Mouse (Mus musculus) erythroid progenitor cell, adult 5-6 weeks (primary cell): ENCODE results near the gene Ankrd24. TPM values are rescaled to one million over a fixed set of nuclear protein-coding genes. Genes with fewer than 3 reads are reported as not detected.

Experiments
- ATAC-seq: replicated peaks from 2 replicates; pipeline ENCODE4 v1.8.0; 2016; ENCODE audit warnings: moderate number of reproducible peaks, mild to moderate bottlenecking, moderate TSS enrichment, inconsistent platforms; ENCODE audit not compliant: poor library complexity, low FRiP score, severe bottlenecking
- total RNA-seq, 2 experiments: library from RNA; stranded (forward) in 1 of 2; stranded (reverse) in 1 of 2; fragments of 150-400 nt in 1 of 2; fragments of 186-747, 209-891 nt in 1 of 2; gene quantifications; 2 replicates each; pipeline versions ENCODE4 v1.2.3 to v1.2.4; 2015 to 2017; ENCODE audit warnings: low replicate concordance in 2 of 2

Gene Ankrd24
- total RNA-seq (2015; ENCODE audit: low replicate concordance) (not detected in 2 replicates), total RNA-seq (2017; ENCODE audit: low replicate concordance) (not detected in 2 replicates)

GRCm38 (mm10) chr10:81628390-81628789, at the start of gene Ankrd24:
TSS of gene Ankrd24 (plus strand) at chr10:81628540.
- ATAC-seq, result no peak

GRCm38 (mm10) chr10:81579967-81580366, 48.4 kb upstream of the Ankrd24 start:
- ATAC-seq, result no peak

GRCm38 (mm10) chr10:81580441-81581070, 47.8 kb upstream of the Ankrd24 start:
- no peak for ATAC-seq

GRCm38 (mm10) chr10:81583347-81583746, 45.0 kb upstream of the Ankrd24 start:
- ATAC-seq, result no peak

DNA sequence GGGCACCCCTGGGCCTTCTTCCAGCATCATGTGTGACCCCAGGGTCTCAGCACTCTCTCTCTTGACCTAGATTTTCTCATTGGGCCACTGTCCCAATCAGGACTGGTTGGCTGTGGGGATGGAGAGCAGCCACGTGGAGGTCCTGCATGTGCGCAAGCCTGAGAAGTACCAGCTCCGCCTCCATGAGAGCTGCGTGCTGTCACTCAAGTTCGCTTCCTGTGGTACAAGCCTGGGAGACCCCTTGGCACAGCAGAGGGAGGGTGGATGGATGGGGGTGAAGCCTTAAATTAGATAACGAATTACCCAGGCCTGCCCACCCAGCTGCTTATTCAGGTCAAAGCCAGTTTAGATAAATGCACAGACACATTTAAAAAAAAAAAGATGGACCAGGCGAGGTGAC, 39.6 kb upstream of the Ankrd24 start:
- ATAC-seq, result no peak

- no peak for ATAC-seq
Measured at GRCm38 (mm10) chr10:81591846-81592245, 36.5 kb upstream of the Ankrd24 start.

DNA sequence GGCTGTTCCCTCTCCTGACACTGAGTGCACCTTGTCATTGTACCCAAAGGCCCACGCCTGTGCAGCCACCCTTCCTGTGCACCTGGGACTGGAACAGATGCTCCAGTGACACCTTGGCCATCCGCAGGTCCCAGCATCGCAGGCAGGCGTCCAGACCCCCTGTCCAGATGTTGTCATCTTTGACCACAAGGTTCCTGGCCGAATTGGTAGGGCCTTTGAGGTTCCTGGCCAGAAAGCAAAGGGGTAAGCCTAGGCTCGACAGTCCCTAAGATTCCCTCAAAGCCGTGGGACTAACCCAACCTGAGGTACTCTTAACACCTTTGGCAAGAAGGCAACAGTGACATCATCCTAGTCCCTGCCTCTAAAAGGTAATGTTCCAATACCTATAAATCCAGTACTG, 35.7 kb upstream of the Ankrd24 start:
- ATAC-seq, result no peak

GRCm38 (mm10) chr10:81593223-81593622, 35.1 kb upstream of the Ankrd24 start:
- ATAC-seq, result no peak

DNA sequence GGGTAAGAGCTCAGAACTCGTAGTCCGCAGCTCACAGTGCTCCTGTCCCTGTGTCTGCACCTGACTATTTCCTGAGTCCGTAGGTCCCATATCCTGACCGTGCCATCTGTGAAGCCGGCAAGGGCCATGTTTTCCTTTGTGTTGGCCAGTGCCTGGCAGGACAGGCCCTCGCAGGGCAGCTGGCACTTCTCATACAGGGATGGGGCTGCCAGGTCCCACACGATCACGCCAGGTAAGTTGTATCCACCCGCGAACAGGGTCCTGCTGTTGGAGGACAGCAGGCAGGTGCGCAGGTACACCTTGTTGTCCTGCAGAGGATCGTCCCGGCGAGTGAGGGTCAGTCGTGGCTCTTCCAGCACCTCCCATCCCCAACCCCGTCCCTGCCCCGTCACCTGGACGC, 34.4 kb upstream of the Ankrd24 start:
- ATAC-seq, result no peak

- ATAC-seq, result no peak
Measured at GRCm38 (mm10) chr10:81595599-81595998, 32.7 kb upstream of the Ankrd24 start.

GRCm38 (mm10) chr10:81596611-81597010, 31.7 kb upstream of the Ankrd24 start:
- no peak for ATAC-seq

DNA sequence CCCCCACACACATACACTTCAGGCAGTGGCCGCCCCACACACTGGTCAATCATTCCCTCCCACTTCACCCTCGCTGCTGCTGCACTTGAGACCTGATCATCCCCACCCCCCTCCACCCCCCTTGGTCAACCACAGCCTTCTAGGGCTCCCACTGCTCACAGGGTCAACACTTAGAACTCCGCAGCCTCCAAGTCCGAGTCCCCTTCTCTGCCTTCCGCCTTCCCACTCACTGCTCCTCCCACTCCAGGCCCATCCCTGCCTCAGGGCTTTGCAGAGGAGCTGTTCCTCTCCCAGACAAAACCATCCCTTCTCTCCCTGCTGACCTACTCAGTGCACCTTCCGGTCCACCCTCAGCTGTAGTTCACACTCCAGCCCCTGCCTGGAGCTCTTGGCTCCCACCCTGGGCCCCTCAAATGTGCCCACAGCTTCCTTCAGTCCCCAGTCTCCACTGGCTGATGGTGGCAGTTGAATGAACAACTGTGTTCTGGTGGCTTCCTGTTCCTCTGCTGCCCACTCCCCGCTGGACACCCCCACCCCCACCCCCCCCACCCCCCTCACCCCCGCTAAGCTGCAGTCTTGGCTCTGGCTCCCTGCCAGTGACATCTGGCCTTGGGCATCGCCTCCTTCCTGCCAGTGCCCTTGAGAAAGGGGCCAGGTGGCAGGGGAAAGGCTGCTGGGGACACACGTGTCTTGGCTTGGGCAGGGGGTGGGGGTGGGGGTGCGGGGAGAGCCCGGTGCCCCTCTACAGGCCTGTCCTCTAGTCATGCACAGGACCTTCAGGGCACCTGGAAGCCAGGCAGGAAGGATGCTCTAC, 31.0 kb upstream of the Ankrd24 start:
- no peak for ATAC-seq

DNA sequence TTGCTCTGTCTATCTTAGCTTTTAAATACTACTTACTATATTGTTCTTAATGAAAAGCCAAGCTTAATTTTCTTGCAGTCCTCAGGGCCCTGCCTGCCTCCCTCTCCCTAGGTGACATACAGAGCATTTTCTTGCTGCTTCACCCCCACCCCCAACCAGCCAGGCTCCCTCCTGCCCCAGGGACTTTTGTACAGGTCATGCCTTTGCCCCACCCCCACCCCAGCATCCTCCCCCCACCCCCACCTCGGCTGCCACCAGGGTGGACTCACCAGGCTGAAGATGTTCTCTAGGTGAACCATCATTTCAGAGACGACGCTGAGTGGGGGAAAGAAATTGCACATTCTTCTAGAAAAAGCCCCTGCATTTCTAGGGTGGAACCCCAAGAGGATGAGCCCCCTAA, 30.0 kb upstream of the Ankrd24 start:
- ATAC-seq, result no peak

DNA sequence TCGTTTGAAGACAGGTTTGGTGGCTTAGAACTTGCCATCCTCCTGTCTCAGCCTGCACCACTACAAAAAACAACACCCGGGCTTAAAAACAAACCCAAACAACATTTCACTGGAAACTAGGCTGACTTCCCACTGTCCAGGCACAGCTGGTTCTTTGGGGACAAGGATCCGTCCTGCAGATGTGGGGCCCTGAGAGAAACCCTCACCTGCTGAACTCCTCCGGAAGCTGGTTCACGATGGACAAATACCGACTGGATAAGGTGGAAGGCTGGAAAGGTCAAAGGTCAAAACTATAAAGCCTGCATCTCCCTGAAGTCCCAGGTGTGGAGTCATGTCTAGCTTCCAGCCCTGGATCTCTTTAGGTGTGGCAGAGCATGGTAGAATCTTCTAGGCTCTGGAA, 29.5 kb upstream of the Ankrd24 start:
- no peak for ATAC-seq

DNA sequence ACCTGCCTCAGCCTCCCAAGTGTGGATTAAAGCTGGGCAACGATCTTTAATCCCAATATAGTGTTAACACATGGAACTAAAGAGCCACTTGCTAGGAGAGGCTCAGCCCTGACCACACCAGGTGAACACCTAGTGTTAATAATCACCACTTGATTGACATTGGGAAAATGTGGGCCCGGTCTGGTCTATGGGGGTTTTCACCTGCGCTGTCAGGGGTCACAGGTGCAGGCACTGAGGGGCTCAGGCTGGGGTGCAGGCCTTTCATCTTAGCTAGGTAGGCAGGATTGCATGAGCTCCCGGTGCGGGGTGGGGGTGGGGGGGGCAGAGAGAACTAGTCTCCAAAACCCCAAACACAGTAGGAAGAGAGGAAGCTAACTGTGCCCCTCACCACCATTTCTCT, 28.7 kb upstream of the Ankrd24 start:
- ATAC-seq, result no peak

GRCm38 (mm10) chr10:81600096-81600495, 28.2 kb upstream of the Ankrd24 start:
- no peak for ATAC-seq

DNA sequence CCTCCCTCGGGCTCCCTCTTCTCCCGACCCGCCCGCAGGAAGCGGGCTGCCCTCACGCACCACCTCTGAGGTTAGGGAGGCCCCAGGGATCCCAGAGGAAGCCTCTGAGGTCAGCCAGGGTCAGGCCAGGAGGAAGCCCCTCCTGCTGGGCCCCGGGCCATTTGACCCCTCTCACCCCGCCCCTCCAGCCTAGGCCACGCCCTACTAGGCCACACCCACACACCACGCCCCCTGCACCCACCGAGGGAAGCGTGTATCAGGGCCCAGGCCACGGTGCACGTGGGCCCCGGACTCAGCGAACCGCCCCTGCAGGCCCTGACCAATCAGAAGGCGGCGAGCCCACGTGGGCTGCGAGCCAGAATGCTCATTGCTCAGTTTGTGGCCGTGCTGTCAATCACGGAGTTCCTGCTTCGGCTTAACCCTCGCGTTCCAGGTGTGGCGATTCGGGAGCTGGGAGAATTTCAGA, 27.6 kb upstream of the Ankrd24 start, which contains the start of gene Tle6:
Gene Tle6, minus strand, starts transcription at position 336 of the 466 bp plus-strand sequence.
- peak; percentile 74 for ATAC-seq

DNA sequence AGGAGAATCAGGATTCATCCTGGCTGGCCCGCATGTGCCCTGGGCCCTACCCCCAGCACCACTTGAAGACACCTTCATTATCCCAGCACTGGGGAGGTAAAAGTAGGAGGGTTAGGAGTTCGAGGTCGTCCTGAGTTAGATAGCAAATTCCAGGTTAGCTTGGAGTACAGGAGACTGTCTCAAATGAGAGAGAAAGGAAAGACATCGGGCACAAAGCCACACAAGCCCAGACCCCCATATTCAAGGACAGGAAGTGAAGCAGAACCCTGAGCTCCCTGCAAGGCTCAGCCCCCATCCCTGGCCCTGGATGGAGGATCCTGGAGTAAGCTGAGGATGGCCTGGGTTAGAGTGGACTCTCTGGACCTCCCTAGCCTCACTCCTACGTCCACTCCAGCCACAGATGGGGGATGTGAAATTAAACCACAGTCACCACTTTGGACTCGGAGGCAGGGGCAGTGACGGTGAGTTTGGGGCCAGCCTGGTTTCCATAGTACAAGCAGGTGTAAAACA, 26.9 kb upstream of the Ankrd24 start:
- ATAC-seq, result no peak

- ATAC-seq, result no peak
Measured at GRCm38 (mm10) chr10:81602741-81603151, 25.6 kb upstream of the Ankrd24 start.

GRCm38 (mm10) chr10:81604019-81604967, 24.0 kb upstream of the Ankrd24 start:
- ATAC-seq, result no peak
